Mouse (Mus musculus) lung, postnatal 0 days (tissue): Measurements from ENCODE around the gene Klhl2.

Experiments used
- CTCF ChIP-seq: IDR thresholded peaks from 2 replicates; pipeline ENCODE4 v1.5.1; 2016; ENCODE audit warnings: antibody characterized with exemption, mild to moderate bottlenecking
- EP300 ChIP-seq: IDR thresholded peaks from 2 replicates; pipeline ENCODE4 v1.6.1; 2016; ENCODE audit warnings: antibody characterized with exemption, mild to moderate bottlenecking, control low read depth

DNA sequence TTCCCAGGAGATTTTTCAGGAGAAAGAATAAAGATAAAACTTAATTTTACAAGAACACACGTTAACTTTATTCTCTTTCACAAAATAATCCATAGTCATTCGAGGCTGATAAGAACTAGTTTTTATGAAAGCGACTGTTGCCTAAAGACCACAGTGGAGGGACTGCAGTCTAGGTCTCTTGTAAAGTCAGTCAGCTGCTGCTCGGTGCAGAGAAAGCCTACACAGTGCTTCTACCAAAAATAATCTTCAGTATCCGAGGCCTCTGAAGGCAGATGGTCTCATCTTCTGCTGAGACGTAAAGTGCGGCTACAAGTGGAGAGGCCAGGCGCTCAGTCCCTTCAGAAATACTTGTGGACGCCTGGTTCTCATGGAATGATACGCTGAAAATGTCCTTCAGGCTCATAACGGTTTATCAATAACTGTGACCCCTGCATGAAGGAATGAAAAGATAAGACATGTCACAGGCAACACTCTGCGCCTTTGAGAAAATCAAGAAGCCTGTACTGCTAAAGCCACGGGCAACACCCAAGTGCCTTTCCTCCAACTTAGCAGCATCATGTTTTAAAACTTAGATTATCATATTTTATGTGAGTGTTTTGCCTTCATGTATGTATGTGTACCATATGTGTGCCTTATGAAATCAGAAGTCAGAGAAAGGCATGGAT is 109.1 kb downstream of the Klhl2 start:
- no peak for TF ChIP-seq CTCF
- TF ChIP-seq EP300, result no peak
